Mouse (Mus musculus) CH12.LX (cell line): ENCODE data around the gene Tha1.

Experiments
- CTCF ChIP-seq, 2 experiments: IDR thresholded peaks in 1 of 2; conservative IDR thresholded peaks in 1 of 2; 2 replicates each; pipeline ENCODE4 v1.5.1; 2011 to 2012; ENCODE audit warnings: low read depth in 2 of 2, low read length in 2 of 2, improper control_type of control experiment in 1 of 2, inconsistent platforms in 1 of 2, mild to moderate bottlenecking in 1 of 2, moderate library complexity in 1 of 2
- E2F4 ChIP-seq: IDR thresholded peaks from 2 replicates; pipeline ENCODE4 v1.6.1; 2011; ENCODE audit warnings: low read depth, low read length, improper control_type of control experiment; ENCODE audit not compliant: insufficient replicate concordance
- EP300 ChIP-seq: IDR thresholded peaks from 2 replicates; pipeline ENCODE4 v1.6.1; 2011; ENCODE audit warnings: low read length, improper control_type of control experiment
- JUN ChIP-seq: IDR thresholded peaks from 2 replicates; pipeline ENCODE4 v1.6.1; 2011; ENCODE audit warnings: low read depth, mild to moderate bottlenecking, low read length, improper control_type of control experiment, moderate library complexity; ENCODE audit not compliant: insufficient read depth
- KAT2A ChIP-seq: IDR thresholded peaks from 2 replicates; pipeline ENCODE4 v1.6.1; 2012; ENCODE audit warnings: low read length, improper control_type of control experiment, inconsistent platforms; ENCODE audit not compliant: insufficient replicate concordance
- MXI1 ChIP-seq: IDR thresholded peaks from 2 replicates; pipeline ENCODE4 v1.6.1; 2011; ENCODE audit warnings: mild to moderate bottlenecking, low read depth, low read length, improper control_type of control experiment
- NRF1 ChIP-seq: IDR thresholded peaks from 2 replicates; pipeline ENCODE4 v1.6.1; 2014; ENCODE audit warnings: low read depth, mild to moderate bottlenecking, inconsistent platforms, low read length, improper control_type of control experiment, moderate library complexity
- PAX5 ChIP-seq: IDR thresholded peaks from 2 replicates; pipeline ENCODE4 v1.6.1; 2012; ENCODE audit warnings: low read length, inconsistent platforms, mixed read lengths
- POLR2A ChIP-seq: IDR thresholded peaks from 2 replicates; pipeline ENCODE4 v1.6.1; 2011; ENCODE audit warnings: low read depth, mild to moderate bottlenecking, improper control_type of control experiment, low read length
- POLR2AphosphoS2 ChIP-seq: IDR thresholded peaks from 2 replicates; pipeline ENCODE4 v1.6.1; 2011; ENCODE audit warnings: low read depth, low read length, improper control_type of control experiment
- RAD21 ChIP-seq: IDR thresholded peaks from 2 replicates; pipeline ENCODE4 v1.6.1; 2011; ENCODE audit warnings: low read depth, mild to moderate bottlenecking, low read length, improper control_type of control experiment, moderate library complexity
- SMC3 ChIP-seq: IDR thresholded peaks from 2 replicates; pipeline ENCODE4 v1.6.1; 2011; ENCODE audit warnings: low read depth, low read length, improper control_type of control experiment
- ZNF384 ChIP-seq: IDR thresholded peaks from 2 replicates; pipeline ENCODE4 v1.6.1; 2012; ENCODE audit warnings: low read depth, low read length, improper control_type of control experiment, inconsistent platforms

DNA sequence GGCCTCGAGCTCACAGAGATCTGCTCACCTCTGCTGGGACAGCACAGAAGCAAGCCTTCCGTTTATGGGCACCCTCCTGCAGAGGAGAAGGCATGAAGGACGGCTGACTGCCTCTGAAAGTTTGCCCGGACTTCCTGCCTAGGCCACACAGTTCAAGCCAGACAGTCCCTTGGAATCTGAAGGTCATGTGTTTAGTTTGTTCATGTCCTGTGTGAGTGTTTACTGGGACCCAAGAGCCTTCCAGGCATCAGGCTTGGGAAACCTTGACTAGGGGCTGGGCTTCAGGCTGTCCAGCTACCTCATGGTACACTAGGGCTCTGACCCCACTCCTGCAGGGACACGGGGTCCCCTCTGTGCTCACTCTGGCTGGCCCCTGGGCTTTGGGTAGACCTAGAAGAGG is 12.7 kb upstream of the Tha1 start:
- TF ChIP-seq CTCF (conservative IDR thresholded peaks at IDR 0.05 in 1 of 2, IDR thresholded peaks at IDR 0.05 in 1 of 2; ENCODE audit: low read depth in 2 of 2, low read length in 2 of 2) (no peak), POLR2AphosphoS2 (no peak), ZNF384 (no peak), EP300 (no peak), POLR2A (no peak), NRF1 (no peak), MXI1 (no peak), JUN (no peak), RAD21 (no peak), KAT2A (no peak), PAX5 (no peak), E2F4 (no peak), SMC3 (no peak)
